Mouse (Mus musculus): ENCODE results near the gene Omt2a.
"Not testable (repeated sequence)": the region's sequence is repeated elsewhere in the genome, so short reads cannot be mapped to it uniquely, and the experiment has no call there.

Gene Omt2a

GRCm38 (mm10) chr9:78298232-78298631, 16.4 kb downstream of the Omt2a start:
- no peak for DNase-seq (ENCODE audit: low spot score)

DNA sequence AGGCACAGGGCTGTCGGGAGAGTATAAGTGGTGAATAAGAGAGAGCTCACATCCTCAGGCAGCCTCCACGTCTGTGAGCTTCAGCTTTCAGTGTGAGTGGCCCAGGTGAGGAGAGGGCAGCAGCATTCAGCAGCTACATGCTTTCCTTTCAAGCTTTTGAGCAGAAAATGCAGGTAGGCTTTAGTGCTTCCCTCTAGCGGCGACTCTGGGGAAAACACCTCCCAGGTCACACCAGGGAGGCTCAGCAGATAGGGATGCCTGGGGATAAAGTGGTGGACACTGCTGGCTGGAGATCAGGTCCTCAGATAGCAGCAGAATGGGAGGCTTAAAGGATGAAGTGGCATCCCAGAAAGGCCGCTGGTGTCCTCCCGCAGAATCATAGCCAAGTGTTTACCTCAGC, 18.5 kb downstream of the Omt2a start:
- peak; percentile 17 for DNase-seq (ENCODE audit: low spot score)

GRCm38 (mm10) chr9:78294781-78295180, 19.8 kb downstream of the Omt2a start:
- not testable (repeated sequence) for DNase-seq (ENCODE audit: low spot score)

GRCm38 (mm10) chr9:78293683-78294082, 20.9 kb downstream of the Omt2a start:
- DNase-seq (ENCODE audit: low spot score): not testable (repeated sequence)

DNA sequence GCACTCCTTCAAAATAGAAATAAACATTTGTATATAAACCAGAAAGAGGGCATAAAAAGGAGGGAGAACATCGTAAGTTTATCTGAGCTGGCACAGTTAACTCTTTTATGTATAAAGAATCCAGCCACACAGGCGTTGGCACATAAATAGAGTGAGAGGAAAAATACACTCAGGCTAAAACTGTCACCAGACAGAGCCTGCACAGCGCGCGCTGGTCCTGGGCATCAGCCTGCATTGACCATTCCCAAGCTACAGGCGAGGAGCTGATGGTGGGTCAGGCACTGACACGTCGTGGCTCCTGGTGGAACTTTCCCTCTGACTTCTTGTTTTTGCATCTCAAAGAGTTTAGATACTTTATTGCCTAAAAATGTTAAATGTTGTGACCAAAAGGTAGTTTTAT, 22.1 kb downstream of the Omt2a start:
- DNase-seq (ENCODE audit: low spot score): not testable (repeated sequence)

- DNase-seq (ENCODE audit: low spot score): not testable (repeated sequence)
Measured at GRCm38 (mm10) chr9:78289723-78290122, 24.9 kb downstream of the Omt2a start, which contains the start of gene Gm10639. TSS of gene Gm10639 (plus strand) at chr9:78289923.

DNA sequence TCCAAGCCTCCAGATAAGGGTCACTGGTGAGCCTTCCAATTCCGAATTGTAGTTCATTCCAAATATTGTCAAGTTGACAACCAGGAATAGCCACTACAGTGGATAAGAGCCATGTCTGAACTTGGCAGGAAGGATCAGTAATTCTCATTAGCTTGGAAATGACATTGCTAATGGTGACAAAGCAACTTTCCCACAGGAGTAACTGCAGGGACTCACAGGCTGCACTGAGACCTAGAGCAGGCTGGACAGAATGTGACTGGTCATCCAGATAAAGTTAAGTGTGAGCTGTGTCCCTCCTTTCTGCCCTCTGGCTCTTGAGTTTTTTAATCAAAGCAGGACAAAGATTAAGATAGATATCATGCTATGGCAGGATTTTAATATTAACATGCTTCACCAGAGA, 25.5 kb downstream of the Omt2a start:
- not testable (repeated sequence) for DNase-seq (ENCODE audit: low spot score)

GRCm38 (mm10) chr9:78282002-78282711, 32.4 kb downstream of the Omt2a start:
- not testable (repeated sequence) for DNase-seq (ENCODE audit: low spot score)

DNA sequence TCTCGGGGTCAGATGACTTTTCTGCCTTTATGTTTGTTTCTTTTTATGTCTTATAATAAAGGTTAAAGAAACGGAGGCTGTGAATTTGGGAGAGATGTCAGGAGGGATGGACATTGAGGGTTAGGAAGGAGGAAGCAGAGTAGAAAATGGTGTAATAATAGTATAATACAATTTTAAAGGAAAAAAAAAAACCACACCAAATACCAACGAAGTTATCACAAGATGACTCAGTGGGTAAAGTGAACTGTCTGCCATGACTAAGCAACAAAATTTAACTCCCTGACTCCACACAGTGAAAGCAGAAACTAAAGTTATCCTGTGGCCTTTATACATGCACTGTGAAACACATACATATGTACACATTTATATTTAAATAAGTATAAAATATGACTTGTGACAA, 43.7 kb downstream of the Omt2a start:
- DNase-seq (ENCODE audit: low spot score): not testable (repeated sequence)

Measured in spleen, adult 12 weeks (tissue).